Mouse (Mus musculus) kidney, adult 2 months (tissue): Measurements from ENCODE around the gene Cyyr1.

Experiments used
- CTCF ChIP-seq: fragments of 200-500 bp; conservative IDR thresholded peaks from 2 replicates; pipeline ENCODE4 v1.5.1; 2011; ENCODE audit warnings: low read depth, mild to moderate bottlenecking, control low read depth, low read length, moderate library complexity, mixed read lengths; ENCODE audit not compliant: insufficient read depth, insufficient read length
- POLR2A ChIP-seq: fragments of 200-500 bp; IDR thresholded peaks from one replicate; pipeline ENCODE4 v1.6.1; 2011; ENCODE audit warnings: low read depth, low read length, control low read depth

- no peak for TF ChIP-seq CTCF
- TF ChIP-seq POLR2A = no peak
Observed at GRCm38 (mm10) chr16:85484557-85484956, 68.6 kb downstream of the Cyyr1 start.
